Mouse (Mus musculus): ENCODE data around the gene 2210408I21Rik. TPM values are rescaled to one million over a fixed set of nuclear protein-coding genes. Genes with fewer than 3 reads are reported as not detected.

2210408I21Rik gene
- polyA plus RNA-seq, 2 experiments = 0.78 to 2.9 TPM

DNA sequence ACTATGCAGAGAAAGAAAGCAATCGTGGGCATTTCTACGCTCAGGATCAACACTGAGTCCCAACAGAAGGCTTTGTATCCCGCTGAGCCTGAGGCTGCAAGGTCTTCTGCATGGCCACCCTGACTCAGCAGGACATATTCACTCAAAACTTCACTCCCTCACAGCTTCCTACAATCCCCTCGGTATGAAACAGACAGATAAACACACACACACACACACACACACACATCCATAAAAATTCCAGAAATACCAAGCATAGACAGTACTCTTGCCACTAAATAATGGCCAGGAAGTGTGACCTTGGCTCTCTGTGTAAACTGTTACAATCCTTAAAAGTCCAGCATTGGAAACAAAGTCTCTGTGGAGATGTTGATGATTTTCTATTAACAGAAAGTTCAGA is 458.7 kb downstream of the 2210408I21Rik start:
- DNase-seq (ENCODE audit: low read depth in 3 of 3, low spot score in 3 of 3) = no peak
- Histone ChIP-seq H3K4me2 (ENCODE audit: low read depth) (no peak overlapping the region), H3K27ac (no peak overlapping the region), H3K9me3 (ENCODE audit: control insufficient read depth, low read length) (no peaks in the 10 kb centered on the region), H3K4me1 (replicated peaks; ENCODE audit: control insufficient read depth in 2 of 2, insufficient read depth in 2 of 2, low read length in 1 of 2) (no peaks in the 10 kb centered on the region), H3K9ac (replicated peaks) (no peak overlapping the region), H3K27me3 (ENCODE audit: control insufficient read depth, insufficient read depth, low read length) (no peaks in the 10 kb centered on the region), H3K4me3 (ENCODE audit: insufficient read depth in 1 of 2, low read depth in 2 of 2, low read length in 2 of 2) (no peak overlapping the region), H3K36me3 (replicated peaks; ENCODE audit: control insufficient read depth, insufficient read depth, low read depth) (no peaks in the 10 kb centered on the region)
- no peak for TF ChIP-seq EP300 (IDR thresholded peaks at IDR 0.05; ENCODE audit: low read depth)
- no peak for TF ChIP-seq CTCF (IDR thresholded peaks at IDR 0.05; ENCODE audit: low read depth)
- 52% methylated on average over 4 of the region's 4 CpGs for WGBS (ENCODE audit: insufficient replicate concordance)
- no peak for ATAC-seq (ENCODE audit: insufficient read depth)

- Histone ChIP-seq H3K4me1 (replicated peaks; ENCODE audit: control insufficient read depth in 2 of 2, insufficient read depth in 2 of 2, low read length in 1 of 2) (no peaks in the 10 kb centered on the region), H3K4me2 (ENCODE audit: low read depth) (no peak overlapping the region), H3K36me3 (replicated peaks; ENCODE audit: control insufficient read depth, insufficient read depth, low read depth) (no peaks in the 10 kb centered on the region), H3K27me3 (ENCODE audit: control insufficient read depth, insufficient read depth, low read length) (no peaks in the 10 kb centered on the region), H3K9me3 (ENCODE audit: control insufficient read depth, low read length) (no peaks in the 10 kb centered on the region), H3K27ac (no peak overlapping the region), H3K9ac (replicated peaks) (no peak overlapping the region), H3K4me3 (ENCODE audit: insufficient read depth in 1 of 2, low read depth in 2 of 2, low read length in 2 of 2) (no peak overlapping the region)
- ATAC-seq (ENCODE audit: insufficient read depth) (no peak), DNase-seq (ENCODE audit: low read depth in 3 of 3, low spot score in 3 of 3) (no peak)
- 46% methylated on average over 2 of the region's 2 CpGs for WGBS (ENCODE audit: insufficient replicate concordance)
- TF ChIP-seq EP300 (IDR thresholded peaks at IDR 0.05; ENCODE audit: low read depth) (no peak), CTCF (IDR thresholded peaks at IDR 0.05; ENCODE audit: low read depth) (no peak)
Measured at GRCm38 (mm10) chr13:77615346-77615745, 480.0 kb downstream of the 2210408I21Rik start.

Other genes with a start within 250 kb of the 2210408I21Rik start
- 3.3 and 5.8 TPM in 2 replicates for gene Slf1, start 67 bp upstream of the 2210408I21Rik start, polyA plus RNA-seq (2012; rRNA removed)
- 14.7 TPM in 2 replicates for gene Slf1, start 67 bp upstream of the 2210408I21Rik start, polyA plus RNA-seq (2014; fragmentation: Nextera tagmentation; extraction: Ambion mirVana)

Measured in liver, embryonic 14.5 days (tissue).